Mouse (Mus musculus) cortical plate, adult 2 months (tissue): ENCODE measurements around the gene Eef1akmt4.

ENCODE experiments used
- CTCF ChIP-seq: fragments of 200-500 bp; IDR thresholded peaks from 2 replicates; pipeline ENCODE4 v1.5.1; 2011; ENCODE audit warnings: mild to moderate bottlenecking, control low read depth, low read length; ENCODE audit not compliant: insufficient read depth; ENCODE audit errors: extremely low read depth
- POLR2A ChIP-seq: fragments of 200-500 bp; IDR thresholded peaks from 2 replicates; pipeline ENCODE4 v1.6.1; 2011; ENCODE audit warnings: mild to moderate bottlenecking, low read length, control low read depth; ENCODE audit not compliant: insufficient read depth; ENCODE audit errors: extremely low read depth

DNA sequence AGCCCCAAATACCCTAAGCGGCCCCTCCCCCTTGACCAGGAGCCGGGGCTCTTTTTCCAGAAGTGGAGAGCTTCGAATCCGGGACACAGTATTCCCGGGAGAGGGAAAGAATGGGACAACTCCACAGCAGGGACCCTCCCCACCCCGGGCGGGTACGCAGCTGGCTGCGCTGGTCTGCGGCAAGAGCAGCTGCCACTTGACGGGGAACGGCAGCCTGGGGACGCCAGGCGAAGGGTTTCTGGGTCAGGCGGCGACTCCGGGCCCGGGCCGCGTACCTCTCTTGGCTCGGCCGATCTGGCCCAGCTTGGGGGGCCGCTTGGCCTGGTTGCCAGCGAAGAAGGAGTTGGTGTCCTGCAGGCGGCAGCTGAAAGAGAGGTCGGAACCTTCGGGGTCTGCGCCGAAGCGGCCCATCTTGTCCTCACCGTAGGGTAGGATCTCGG is 9.4 kb downstream of the Eef1akmt4 start:
- TF ChIP-seq CTCF = no peak
- no peak for TF ChIP-seq POLR2A
